Mouse (Mus musculus) cerebellum, postnatal 10 days (tissue): ENCODE results near the gene Galnt10.

ENCODE experiments used
- DNase-seq, 2 experiments: peaks; one replicate each; pipeline ENCODE4 v3.0.0; 2021; ENCODE audit warnings: mixed read lengths in 2 of 2

Galnt10 gene

GRCm38 (mm10) chr11:57643691-57644090 lies 1.6 kb upstream of the Galnt10 start:
- peak in 1 of 2 experiments; percentile 0 for DNase-seq

DNA sequence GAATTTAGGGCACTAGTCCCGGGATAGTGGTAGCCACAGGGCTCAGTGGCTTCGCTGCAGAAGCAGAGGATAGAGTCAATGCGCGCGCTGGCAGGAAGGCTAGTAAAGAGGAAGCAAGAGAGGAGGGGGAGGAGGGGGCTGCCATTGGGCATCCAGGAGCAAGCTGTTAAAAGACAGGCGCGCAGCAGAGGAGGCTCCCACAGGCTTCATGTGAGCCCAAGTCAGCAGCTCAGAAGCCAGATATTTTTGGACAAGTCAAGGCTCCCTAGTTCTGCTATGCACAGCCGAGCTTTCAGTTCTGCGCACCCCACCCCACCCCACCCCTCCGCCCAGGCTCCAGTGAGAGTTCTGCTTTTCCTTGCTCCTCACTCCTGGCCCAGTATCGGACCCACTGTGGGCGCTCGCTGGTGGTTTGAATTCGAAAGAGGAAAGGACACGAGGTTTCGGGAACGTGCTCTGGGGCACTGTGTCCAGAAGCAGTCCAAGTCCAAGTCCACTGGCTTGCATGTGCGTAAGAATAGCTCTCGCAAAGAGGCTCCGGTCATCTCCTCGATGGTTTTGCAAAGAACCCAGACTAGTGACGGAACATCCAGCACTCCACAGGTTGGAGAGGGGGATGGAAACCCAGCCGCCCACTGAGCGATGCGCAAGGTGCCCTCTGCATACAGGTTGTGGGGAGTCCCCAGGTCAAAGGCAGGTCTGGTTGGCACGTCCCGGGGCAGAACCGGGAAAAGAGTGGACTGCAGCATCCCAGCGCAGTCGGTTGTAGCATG lies 811 bp upstream of the Galnt10 start:
- DNase-seq = peak; percentile 59 to 65

GRCm38 (mm10) chr11:57645847-57646246 lies 605 bp downstream of the Galnt10 start:
- DNase-seq = no peak

GRCm38 (mm10) chr11:57646416-57646815 lies 1.2 kb downstream of the Galnt10 start:
- DNase-seq = peak in 1 of 2 experiments; percentile 2

GRCm38 (mm10) chr11:57646940-57647339 lies 1.7 kb downstream of the Galnt10 start:
- peak in 1 of 2 experiments; percentile 1 for DNase-seq

DNA sequence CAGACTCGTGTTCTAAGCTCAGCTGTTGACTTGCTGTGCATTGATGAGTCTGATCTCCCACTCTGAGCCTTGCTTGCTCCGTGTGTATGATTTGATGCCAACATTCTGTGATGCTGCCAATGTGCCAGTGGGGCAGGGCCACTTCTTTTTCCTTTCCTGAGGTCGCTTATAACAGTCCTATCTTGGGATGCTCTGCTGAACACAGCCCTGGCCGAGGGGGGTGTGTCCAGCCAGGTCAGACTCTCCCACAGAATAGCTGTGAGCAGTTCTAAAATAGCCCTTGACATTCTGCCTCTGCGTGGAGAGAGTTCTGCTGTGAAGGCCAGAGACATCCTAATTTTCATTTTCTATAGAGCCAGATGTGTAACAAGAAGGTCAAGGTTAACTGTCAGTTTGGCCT lies 2.2 kb downstream of the Galnt10 start:
- DNase-seq = peak in 1 of 2 experiments; percentile 5

DNA sequence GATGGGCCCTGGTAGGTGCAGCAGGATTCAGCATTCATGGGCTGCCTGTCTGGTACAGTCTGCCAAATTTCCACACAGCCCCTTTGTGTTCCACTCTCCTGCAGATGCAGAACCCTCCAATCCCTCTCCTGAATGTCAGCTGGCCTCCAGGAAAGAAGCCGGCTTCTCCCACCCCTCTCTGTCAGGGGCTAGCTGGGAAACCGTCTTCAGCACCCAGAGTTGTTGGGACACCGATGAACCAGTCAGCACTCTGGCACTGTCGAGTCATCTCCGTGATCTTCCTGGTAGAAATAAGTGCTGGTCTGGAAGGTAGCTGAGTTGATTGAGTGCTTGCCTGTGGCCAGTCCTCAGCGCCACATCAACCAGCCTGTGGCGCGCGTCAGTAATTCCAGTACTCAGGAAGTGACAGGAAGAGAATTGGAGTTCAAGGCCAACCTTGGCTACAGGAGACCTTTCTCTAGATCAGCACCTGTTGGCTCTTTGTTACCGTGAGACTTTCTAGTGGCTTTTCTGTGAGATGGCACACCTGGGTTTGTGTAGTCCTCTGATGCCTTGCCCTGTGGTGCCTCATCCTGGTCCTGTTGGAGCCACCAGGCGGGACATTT lies 3.1 kb downstream of the Galnt10 start:
- peak in 1 of 2 experiments; percentile 9 for DNase-seq

GRCm38 (mm10) chr11:57649269-57649668 lies 4.0 kb downstream of the Galnt10 start:
- DNase-seq = peak in 1 of 2 experiments; percentile 1

DNA sequence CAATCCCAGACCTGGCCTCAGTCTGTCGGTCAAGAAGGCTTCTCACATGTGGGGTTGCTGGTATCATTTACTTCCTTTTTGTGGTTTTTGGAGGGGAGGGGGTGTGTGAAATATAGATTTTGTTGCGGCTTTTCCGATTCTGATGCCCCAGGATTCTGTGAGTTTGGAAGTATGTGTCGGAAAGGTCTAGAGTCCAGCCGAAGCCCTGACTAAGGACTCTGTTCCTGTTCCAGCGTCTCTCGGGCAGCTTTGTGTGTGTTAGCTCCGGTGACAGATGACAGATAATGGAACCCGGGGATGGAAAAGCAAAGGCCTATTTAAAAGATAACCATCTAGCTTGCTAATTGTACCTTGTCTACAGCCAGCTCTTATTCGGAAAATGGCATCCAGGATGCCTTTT lies 4.4 kb downstream of the Galnt10 start:
- DNase-seq = peak in 1 of 2 experiments; percentile 0

DNA sequence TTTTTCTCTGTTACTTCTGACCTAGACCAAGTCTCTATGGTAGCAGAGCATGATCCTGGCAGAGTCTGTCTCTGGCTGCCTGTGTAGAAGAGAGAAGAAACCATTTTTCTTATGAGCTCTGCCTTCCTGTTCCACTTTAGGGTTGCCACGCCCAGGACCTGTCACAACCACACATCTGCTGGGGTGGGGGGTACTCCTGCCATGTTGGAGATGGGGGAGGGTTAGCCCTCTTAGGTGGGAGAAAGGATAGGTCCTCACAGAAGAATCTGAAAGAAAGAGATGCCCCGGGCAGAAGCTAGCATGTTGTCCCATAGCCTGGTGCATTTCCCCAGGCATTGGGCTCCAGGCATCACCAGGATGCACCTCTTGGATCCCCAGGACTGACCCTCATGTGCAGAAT lies 5.6 kb downstream of the Galnt10 start:
- DNase-seq = no peak

DNA sequence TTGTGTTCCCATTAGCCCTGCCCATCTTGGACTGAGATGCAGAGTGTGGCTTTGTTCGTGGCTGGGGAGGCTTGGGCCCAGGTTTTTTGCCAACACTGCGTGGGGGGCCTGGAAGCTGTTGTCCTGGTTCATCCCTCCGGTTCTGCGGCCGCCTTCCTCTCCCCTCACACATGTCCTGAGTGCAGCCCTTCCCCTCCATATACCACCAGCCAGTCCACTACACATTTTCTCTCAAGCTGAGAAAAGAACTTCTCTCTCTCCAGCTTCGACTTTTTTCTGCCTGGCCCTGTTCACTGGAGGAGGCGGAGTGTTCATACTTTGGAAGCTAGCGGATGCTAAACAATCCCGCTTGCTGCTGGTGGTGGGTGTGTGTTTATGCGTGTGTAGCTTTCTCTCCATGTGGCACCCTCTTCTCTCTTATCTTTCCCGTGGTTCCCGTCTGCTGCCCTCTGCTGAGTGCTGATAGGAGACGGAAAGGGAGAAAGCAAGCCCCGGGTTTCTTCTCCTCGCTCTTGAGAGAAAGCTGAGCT lies 6.1 kb downstream of the Galnt10 start:
- DNase-seq = peak; percentile 44 to 69

DNA sequence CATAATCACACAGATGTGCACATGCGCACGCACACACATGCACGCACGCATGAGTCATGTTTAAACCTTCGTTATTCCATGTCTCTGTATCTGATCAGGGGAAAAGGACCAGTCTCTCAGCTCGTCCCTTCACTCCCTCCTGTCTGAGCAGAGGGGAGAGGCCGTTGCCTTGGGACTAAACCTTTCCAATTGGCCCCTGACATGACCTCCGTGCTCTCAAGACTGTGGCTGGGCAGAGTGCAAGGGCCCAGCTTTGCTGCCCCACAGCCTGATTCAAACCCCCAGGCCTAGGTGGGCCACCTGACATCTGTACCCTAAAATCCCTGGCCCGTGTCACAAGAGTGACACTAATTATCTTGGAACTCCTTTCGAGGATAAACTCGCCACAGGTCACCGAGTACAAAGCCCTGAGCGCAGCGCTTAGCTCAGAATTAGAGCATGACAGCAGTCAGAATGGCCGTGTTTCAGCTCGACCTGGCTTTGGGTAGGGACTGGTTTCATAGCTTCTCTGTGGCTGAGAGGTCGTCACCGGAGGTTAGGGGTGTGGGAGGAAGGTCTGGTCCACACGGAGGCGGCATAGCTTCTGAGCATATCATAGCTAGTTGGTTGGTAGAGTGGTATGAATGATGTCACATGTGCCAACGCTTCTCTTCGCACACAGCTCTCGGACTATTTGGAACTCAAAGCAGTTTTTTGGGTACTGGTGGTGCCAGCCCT lies 7.1 kb downstream of the Galnt10 start:
- DNase-seq = peak in 1 of 2 experiments; percentile 2

- DNase-seq = peak in 1 of 2 experiments; percentile 8
Measured at GRCm38 (mm10) chr11:57652923-57653660, 7.8 kb downstream of the Galnt10 start.

DNA sequence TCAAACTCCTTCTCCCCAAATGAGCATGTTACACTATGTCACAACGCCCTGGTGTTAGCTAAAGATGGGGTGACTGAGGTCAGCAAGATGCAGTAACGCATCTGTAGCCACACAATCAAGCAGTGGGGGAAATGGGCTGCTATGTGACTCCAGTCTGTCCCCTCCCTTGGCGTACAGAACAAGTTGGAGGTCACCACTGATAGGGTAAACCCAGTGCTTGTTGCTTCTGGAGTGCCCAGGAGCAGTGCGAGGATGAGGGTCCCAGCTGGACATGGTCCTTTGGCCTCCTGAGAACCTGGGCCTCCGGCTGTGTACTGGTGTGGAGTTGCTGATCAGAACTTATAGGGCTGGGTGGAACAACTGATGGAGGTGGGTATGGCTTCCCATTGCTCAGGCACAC lies 8.6 kb downstream of the Galnt10 start:
- peak in 1 of 2 experiments; percentile 1 for DNase-seq

DNA sequence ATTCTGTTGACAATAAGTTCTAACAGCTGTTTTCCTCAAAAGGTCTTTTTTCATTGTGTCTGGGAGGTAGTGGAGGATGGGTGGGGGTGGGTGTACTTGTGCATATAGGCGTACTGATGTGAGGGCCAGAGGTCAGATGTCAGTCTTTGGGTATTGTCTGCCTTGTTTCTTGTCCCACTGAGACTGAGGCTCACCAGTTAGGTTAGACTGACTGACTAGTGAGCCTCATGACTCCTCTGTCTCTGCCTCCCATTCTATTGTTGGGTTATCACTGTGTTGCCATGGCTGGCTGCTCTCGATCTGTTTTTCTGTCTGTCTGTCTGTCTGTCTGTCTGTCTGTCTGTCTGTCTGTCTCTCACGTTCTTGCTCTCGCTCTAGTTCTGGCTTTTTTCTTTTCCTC lies 9.1 kb downstream of the Galnt10 start:
- DNase-seq = peak in 1 of 2 experiments; percentile 0

DNA sequence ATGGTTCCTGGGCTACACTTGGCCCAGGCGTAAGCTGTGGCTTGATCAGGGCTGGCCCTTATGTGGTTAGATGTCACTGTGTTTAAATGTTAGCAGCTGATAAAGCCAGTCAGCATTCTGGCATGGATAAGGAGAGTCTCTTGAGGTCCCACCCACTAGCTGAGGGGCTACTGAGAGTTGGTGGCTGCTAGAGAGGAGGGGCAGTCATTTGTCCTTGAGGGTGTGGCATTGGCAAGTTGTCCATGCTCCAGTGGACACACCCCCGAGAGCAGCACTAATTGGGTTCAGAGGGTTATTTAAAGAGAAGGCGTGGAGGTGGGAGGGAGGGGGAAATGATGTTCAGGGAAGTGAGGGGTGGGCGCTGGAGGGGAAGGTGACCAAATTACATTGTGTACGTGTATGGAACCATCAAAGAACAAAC lies 9.7 kb downstream of the Galnt10 start:
- peak in 1 of 2 experiments; percentile 2 for DNase-seq

- peak in 1 of 2 experiments; percentile 11 for DNase-seq
Measured at GRCm38 (mm10) chr11:57655669-57656325, 10.6 kb downstream of the Galnt10 start.

DNA sequence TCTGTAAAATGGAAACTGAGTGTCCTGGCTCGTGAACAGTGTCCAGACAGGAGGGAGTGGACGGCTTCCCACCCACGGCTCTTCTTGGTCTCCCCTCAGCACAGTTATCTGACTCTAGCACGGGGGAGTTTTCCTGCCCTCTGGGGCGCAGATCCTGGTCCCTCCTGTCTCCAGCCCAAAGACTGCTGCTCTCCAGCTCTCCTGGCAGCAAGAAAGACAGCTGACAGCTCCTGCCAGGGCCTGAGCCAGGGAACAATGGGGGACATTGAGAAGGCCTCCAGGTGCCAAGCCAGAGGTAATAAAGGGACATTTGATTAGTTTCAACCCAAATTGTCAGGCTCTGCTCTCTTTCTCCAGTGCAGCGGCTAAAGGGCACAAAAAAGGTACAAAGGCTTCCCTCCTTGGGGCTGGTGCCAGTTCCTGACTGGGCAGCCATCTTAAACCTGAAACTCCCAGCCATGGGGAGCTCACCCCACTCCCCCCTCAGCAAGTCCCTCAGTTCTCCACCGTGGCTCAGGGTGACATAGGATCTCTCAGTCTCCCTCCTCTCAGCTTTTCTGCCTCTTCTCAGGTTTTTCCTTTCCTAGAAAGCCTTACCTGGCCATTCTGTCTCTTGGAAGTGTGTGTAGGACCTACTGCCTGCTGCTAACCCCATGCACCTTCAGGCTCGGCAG lies 11.5 kb downstream of the Galnt10 start:
- peak; percentile 57 to 64 for DNase-seq

- DNase-seq = peak in 1 of 2 experiments; percentile 12
Measured at GRCm38 (mm10) chr11:57657370-57658072, 12.3 kb downstream of the Galnt10 start.

GRCm38 (mm10) chr11:57658214-57658613 lies 13.0 kb downstream of the Galnt10 start:
- DNase-seq = peak in 1 of 2 experiments; percentile 0

DNA sequence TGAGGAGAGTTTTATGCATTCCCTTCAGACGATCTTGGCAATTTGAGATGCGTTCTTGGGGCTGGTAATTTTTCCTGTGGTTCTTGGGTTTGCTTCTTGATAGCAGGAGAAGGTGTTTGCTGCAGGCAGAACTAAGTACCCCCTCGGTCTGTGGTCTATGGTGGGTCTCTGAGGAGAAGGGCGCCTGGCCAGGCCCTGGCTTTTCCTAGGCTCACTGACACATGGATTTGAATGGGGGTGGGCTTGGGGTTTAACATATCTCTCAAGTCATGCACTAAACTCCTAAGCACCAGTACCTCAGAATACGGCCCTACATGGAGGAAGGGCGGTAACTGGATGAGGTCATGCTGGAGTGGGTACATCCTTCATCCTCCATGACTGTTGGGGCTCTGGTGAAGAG lies 13.5 kb downstream of the Galnt10 start:
- no peak for DNase-seq
